Comparison of ENCODE assay signal across 11 mouse cellular contexts in genomic region chr15:102750241-102750640, GRCm38 (mm10). TPM values are rescaled to one million over a fixed set of nuclear protein-coding genes. Genes with fewer than 3 reads are reported as not detected.
A peak's percentile ranks its signal among the peaks of the same experiment; 100 is the strongest.
DNase-seq lines count a peak whose midpoint lies in the region.
"Had no signal": no experiment of that assay in that cellular context is flagged by ENCODE, and none has a peak within 500 bp of the region (broad histone marks: within the 10 kb centered on the region; RNA-seq: fewer than 3 reads in every experiment).

No protein-coding gene starts in this region.

- peak; percentile 62 for DNase-seq in gastrocnemius, adult 18-20 months (ENCODE audit: low spot score)
- DNase-seq in gastrocnemius, adult 8-10 months (ENCODE audit: low spot score in 2 of 2), result no peak
- DNase-seq in right cerebral cortex, postnatal 10 days (ENCODE audit: low spot score in 2 of 2), result peak; percentile 60 to 62
- no peak for DNase-seq in right cerebral cortex, postnatal 25 days
- peak; percentile 37 to 58 for DNase-seq in heart, postnatal 14 days
- DNase-seq in limb, embryonic 10.5 days (ENCODE audit: low spot score), result no peak
- no peak for DNase-seq in thymus, adult 18-20 months
- DNase-seq in right cerebral cortex, postnatal 14 days, result no peak

- H3K36me3 ChIP-seq in limb, embryonic 10.5 days, result no peaks in the 10 kb centered on the region
- H3K36me3 ChIP-seq: hindbrain, embryonic 13.5 days; liver, embryonic 15.5 days; midbrain, embryonic 10.5 days had no signal

- intact Hi-C loops in heart, postnatal 14 days (cut with DNase I), result no loop called here

- peak overlapping the region; percentile 95 for H3K27ac ChIP-seq in limb, embryonic 10.5 days
- H3K27ac ChIP-seq: hindbrain, embryonic 13.5 days; liver, embryonic 15.5 days; midbrain, embryonic 10.5 days had no signal

- no peak overlapping the region for H3K4me3 ChIP-seq in limb, embryonic 10.5 days
- H3K4me3 ChIP-seq: hindbrain, embryonic 13.5 days; liver, embryonic 15.5 days; midbrain, embryonic 10.5 days had no signal

- peaks cover 98% of the 10 kb centered on the region for H3K4me1 ChIP-seq in limb, embryonic 10.5 days
- H3K4me1 ChIP-seq: liver, embryonic 15.5 days had no signal

- peaks cover 45% of the 10 kb centered on the region for H3K27me3 ChIP-seq in limb, embryonic 10.5 days (ENCODE audit: low read depth, poor library complexity, severe bottlenecking)

- H3K9me3 ChIP-seq in limb, embryonic 10.5 days (replicated peaks), result no peaks in the 10 kb centered on the region
- H3K9me3 ChIP-seq: hindbrain, embryonic 13.5 days; liver, embryonic 15.5 days; midbrain, embryonic 10.5 days had no signal

- WGBS in limb, embryonic 10.5 days, result 74% methylated on average over 5 of the region's 5 CpGs

RNA-seq across cellular contexts. Expression of gene Calcoco1, which starts 28.3 kb away (rescaled TPM):
- 10 to 100 TPM; 72.7 to 73.2 TPM for total RNA-seq in gastrocnemius, adult 18-20 months (2021)
- total RNA-seq in gastrocnemius, adult 8-10 months (2022), result 10 to 100 TPM; 65.5 to 80.9 (median 72.9) TPM
- 100 to 1,000 TPM in 1 of 2 experiments, 10 to 100 TPM in 1; 89.5 to 104 TPM for total RNA-seq in heart, postnatal 14 days (2021)
- polyA plus RNA-seq in limb, embryonic 10.5 days (2016; fragmentation: Nextera tagmentation; extraction: Ambion mirVana), result 26.3 and 33.5 TPM in 2 replicates

Comparison
In these comparisons a context has a peak if more than half of its experiments do, and no peak if none do; other contexts are left out.
1. DNase-seq: peak in gastrocnemius, adult 18-20 months (single experiment), right cerebral cortex, postnatal 10 days (2 of 2) and heart, postnatal 14 days (2 of 2); none in gastrocnemius, adult 8-10 months (0 of 2), right cerebral cortex, postnatal 25 days (single experiment), limb, embryonic 10.5 days (single experiment), thymus, adult 18-20 months (0 of 2) and right cerebral cortex, postnatal 14 days (single experiment).